Mouse (Mus musculus): ENCODE data around the gene Sac3d1. TPM values are rescaled to one million over a fixed set of nuclear protein-coding genes. Genes with fewer than 3 reads are reported as not detected.

Gene Sac3d1
- polyA plus RNA-seq, 1 experiment: 13.7 TPM

- TF ChIP-seq CTCF (IDR thresholded peaks at IDR 0.05; ENCODE audit: borderline replicate concordance, insufficient read depth, low read length): no peak
- TF ChIP-seq POLR2A (IDR thresholded peaks at IDR 0.05; ENCODE audit: low read depth, low read length): no peak
- Histone ChIP-seq H3K4me3 (ENCODE audit: insufficient read depth, low read length) (no peak overlapping the region), H3K27ac (ENCODE audit: insufficient read depth, low read length) (no peak overlapping the region), H3K4me1 (ENCODE audit: control insufficient read depth, insufficient read depth, low read length) (no peaks in the 10 kb centered on the region)
These were observed 47.2 kb downstream of the Sac3d1 start for GRCm38 (mm10) chr19:6071261-6071660.

DNA sequence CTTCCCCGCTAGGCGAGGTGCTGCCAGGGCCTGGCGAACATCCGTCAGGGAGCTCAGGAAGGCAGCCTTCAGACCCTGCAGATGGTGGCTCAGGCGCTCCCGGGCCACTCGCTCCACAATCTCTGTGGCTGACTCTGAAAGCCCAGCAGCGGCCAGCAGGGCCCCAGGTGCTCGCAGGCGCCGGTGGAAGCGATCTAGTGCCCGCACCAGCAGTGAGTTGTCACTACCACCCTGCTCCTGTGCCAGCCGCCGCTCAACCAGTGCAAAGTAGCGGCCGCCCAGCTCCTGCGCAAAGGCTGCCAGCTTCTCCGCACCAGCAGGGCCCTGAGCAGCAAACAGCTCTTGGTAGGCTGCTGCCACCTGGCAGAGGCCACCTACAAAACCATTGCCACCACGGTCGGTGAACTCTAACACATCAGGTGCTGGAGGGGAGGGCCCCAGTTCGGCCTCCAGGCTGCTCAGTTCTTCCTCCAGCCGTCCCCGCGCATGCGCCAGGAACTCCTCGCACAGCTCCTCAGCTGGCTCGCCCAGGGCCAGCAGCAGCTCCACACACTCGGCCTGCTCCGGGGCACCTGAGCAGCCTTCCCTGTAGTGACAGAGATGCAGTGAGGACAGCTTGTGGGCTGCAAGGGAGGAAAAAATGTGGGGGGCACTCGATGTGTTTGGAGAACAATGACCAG lies 47.7 kb downstream of the Sac3d1 start:
- Histone ChIP-seq H3K4me3 (ENCODE audit: insufficient read depth, low read length) (no peak overlapping the region), H3K4me1 (ENCODE audit: control insufficient read depth, insufficient read depth, low read length) (no peaks in the 10 kb centered on the region), H3K27ac (ENCODE audit: insufficient read depth, low read length) (no peak overlapping the region)
- TF ChIP-seq POLR2A (IDR thresholded peaks at IDR 0.05; ENCODE audit: low read depth, low read length) (no peak), CTCF (IDR thresholded peaks at IDR 0.05; ENCODE audit: borderline replicate concordance, insufficient read depth, low read length) (no peak)

GRCm38 (mm10) chr19:6069851-6070250 lies 48.6 kb downstream of the Sac3d1 start:
- TF ChIP-seq POLR2A (IDR thresholded peaks at IDR 0.05; ENCODE audit: low read depth, low read length) (no peak), CTCF (IDR thresholded peaks at IDR 0.05; ENCODE audit: borderline replicate concordance, insufficient read depth, low read length) (no peak)
- Histone ChIP-seq H3K4me1 (ENCODE audit: control insufficient read depth, insufficient read depth, low read length) (no peaks in the 10 kb centered on the region), H3K27ac (ENCODE audit: insufficient read depth, low read length) (no peak overlapping the region), H3K4me3 (ENCODE audit: insufficient read depth, low read length) (no peak overlapping the region)

DNA sequence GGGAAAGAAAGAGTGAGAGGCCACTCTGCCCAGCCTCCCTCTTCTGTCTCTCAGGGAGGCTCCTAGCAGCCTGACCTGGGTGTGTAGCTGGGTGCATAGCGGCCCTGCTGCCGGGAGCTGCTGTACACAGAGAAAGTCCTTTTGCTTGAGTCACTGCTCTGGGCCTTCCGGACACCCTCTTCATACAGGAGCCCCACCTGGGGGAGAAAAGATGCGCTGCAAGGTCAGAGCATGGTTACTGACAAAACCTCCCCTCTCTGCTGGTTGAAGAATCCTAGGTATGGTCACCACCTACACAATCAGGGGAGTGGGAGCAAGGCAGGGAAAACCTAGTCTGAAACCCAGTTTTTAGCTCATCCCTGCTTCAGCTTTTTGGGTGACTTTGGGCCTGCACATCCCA lies 49.5 kb downstream of the Sac3d1 start:
- H3K4me3 ChIP-seq (ENCODE audit: insufficient read depth, low read length): no peak overlapping the region
- no peak overlapping the region for H3K27ac ChIP-seq (ENCODE audit: insufficient read depth, low read length)
- TF ChIP-seq POLR2A (IDR thresholded peaks at IDR 0.05; ENCODE audit: low read depth, low read length): no peak
- TF ChIP-seq CTCF (IDR thresholded peaks at IDR 0.05; ENCODE audit: borderline replicate concordance, insufficient read depth, low read length): no peak

DNA sequence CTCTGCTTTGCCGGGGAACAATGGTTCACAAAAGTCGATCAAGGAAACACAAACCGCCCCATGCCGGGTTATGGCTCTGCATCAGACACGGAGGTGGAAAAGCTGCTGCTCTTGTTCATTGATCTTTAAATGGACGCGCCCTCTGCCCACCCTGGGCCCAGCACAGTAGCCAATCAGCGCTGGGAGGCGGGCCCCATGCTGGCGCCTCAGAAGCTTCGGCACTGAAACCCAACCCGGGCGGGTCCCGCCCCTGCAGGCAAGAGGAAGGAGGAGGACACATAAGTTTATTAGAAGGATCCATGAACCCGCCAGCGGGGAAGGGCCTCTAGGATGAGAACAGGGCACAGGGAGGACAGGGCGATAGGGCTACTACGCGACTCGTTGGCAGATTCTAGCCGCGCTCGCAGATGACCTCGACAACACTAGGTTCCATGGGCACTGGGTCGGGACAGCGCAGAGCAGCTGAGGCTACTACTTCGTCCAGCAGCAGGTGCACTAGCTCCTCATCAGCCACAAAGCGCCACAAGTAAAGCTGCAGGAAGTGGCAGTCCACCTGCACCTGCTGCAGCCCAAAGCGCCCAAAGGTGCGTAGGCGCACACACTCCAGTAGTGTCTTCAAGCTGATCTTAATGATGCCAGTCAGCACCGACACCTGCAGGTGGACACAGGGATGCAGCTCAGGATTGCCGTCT lies 50.6 kb downstream of the Sac3d1 start, which contains the start of gene Tm7sf2:
TSS of gene Tm7sf2 (minus strand) at position 650 of the 692 bp plus-strand sequence.
- 0 out of 2 replicates have a peak within 1 kb of the TSS, but pooled peaks have one; percentile 1 for H3K27ac ChIP-seq (ENCODE audit: insufficient read depth, low read length)
- H3K4me1 ChIP-seq (ENCODE audit: control insufficient read depth, insufficient read depth, low read length): no peaks in the 10 kb centered on the region
- peak; percentile 70 for TF ChIP-seq POLR2A (IDR thresholded peaks at IDR 0.05; ENCODE audit: low read depth, low read length)
- TF ChIP-seq CTCF (IDR thresholded peaks at IDR 0.05; ENCODE audit: borderline replicate concordance, insufficient read depth, low read length): no peak
- peak within 1 kb of the TSS; percentile 56 for H3K4me3 ChIP-seq (ENCODE audit: insufficient read depth, low read length)

More for the DNA sequence above, 49.5 kb downstream of the Sac3d1 start:
- no peaks in the 10 kb centered on the region for H3K4me1 ChIP-seq (ENCODE audit: control insufficient read depth, insufficient read depth, low read length)

- Histone ChIP-seq H3K4me1 (ENCODE audit: control insufficient read depth, insufficient read depth, low read length) (no peaks in the 10 kb centered on the region), H3K4me3 (ENCODE audit: insufficient read depth, low read length) (peak overlapping the region; percentile 56), H3K27ac (ENCODE audit: insufficient read depth, low read length) (0 out of 2 replicates have a peak overlapping the region, but pooled peaks have one; percentile 1)
- TF ChIP-seq CTCF (IDR thresholded peaks at IDR 0.05; ENCODE audit: borderline replicate concordance, insufficient read depth, low read length) (peak; percentile 91), POLR2A (IDR thresholded peaks at IDR 0.05; ENCODE audit: low read depth, low read length) (no peak)
These were observed 51.3 kb downstream of the Sac3d1 start for GRCm38 (mm10) chr19:6067011-6067723.

GRCm38 (mm10) chr19:6066571-6066970 lies 51.9 kb downstream of the Sac3d1 start:
- TF ChIP-seq CTCF (IDR thresholded peaks at IDR 0.05; ENCODE audit: borderline replicate concordance, insufficient read depth, low read length) (no peak), POLR2A (IDR thresholded peaks at IDR 0.05; ENCODE audit: low read depth, low read length) (no peak)
- Histone ChIP-seq H3K4me3 (ENCODE audit: insufficient read depth, low read length) (peak overlapping the region; percentile 56), H3K27ac (ENCODE audit: insufficient read depth, low read length) (no peak overlapping the region), H3K4me1 (ENCODE audit: control insufficient read depth, insufficient read depth, low read length) (no peaks in the 10 kb centered on the region)

Other genes starting within 250 kb of the Sac3d1 start
- 24.9 and 35.7 TPM in 2 replicates for gene Frmd8, start 243.4 kb downstream of the Sac3d1 start, polyA plus RNA-seq (2011; ENCODE audit: insufficient read length, low read depth, missing spikeins)
- 1.3 and 3.5 TPM in 2 replicates for gene Slc25a45, start 240.8 kb downstream of the Sac3d1 start, polyA plus RNA-seq (2011; ENCODE audit: insufficient read length, low read depth, missing spikeins)
- 0.60 and 1.5 TPM in 2 replicates for gene Tigd3, start 224.5 kb downstream of the Sac3d1 start, polyA plus RNA-seq (2011; ENCODE audit: insufficient read length, low read depth, missing spikeins)
- 94.7 and 135 TPM in 2 replicates for gene Dpf2, start 205.6 kb downstream of the Sac3d1 start, polyA plus RNA-seq (2011; ENCODE audit: insufficient read length, low read depth, missing spikeins)
- gene Cdc42ep2, start 193.8 kb downstream of the Sac3d1 start, polyA plus RNA-seq (2011; ENCODE audit: insufficient read length, low read depth, missing spikeins): 10.4 and 12.1 TPM in 2 replicates
- gene Pola2, start 154.4 kb downstream of the Sac3d1 start, polyA plus RNA-seq (2011; ENCODE audit: insufficient read length, low read depth, missing spikeins): 19.7 and 29.7 TPM in 2 replicates
- gene Slc22a20, start 132.5 kb downstream of the Sac3d1 start, polyA plus RNA-seq (2011; ENCODE audit: insufficient read length, low read depth, missing spikeins): not detected in 2 replicates
- gene Capn1, start 102.8 kb downstream of the Sac3d1 start, polyA plus RNA-seq (2011; ENCODE audit: insufficient read length, low read depth, missing spikeins): 46.5 and 57.1 TPM in 2 replicates
- 36.8 and 40.3 TPM in 2 replicates for gene Syvn1, start 72.1 kb downstream of the Sac3d1 start, polyA plus RNA-seq (2011; ENCODE audit: insufficient read length, low read depth, missing spikeins)
- gene Mrpl49, start 60.9 kb downstream of the Sac3d1 start, polyA plus RNA-seq (2011; ENCODE audit: insufficient read length, low read depth, missing spikeins): 24.0 and 25.7 TPM in 2 replicates
- gene Fau, start 60.8 kb downstream of the Sac3d1 start, polyA plus RNA-seq (2011; ENCODE audit: insufficient read length, low read depth, missing spikeins): 1,065 and 1,194 TPM in 2 replicates
- gene Znhit2, start 57.5 kb downstream of the Sac3d1 start, polyA plus RNA-seq (2011; ENCODE audit: insufficient read length, low read depth, missing spikeins): 8.9 and 9.9 TPM in 2 replicates
- 18.5 and 20.7 TPM in 2 replicates for gene Tm7sf2, start 50.3 kb downstream of the Sac3d1 start, polyA plus RNA-seq (2011; ENCODE audit: insufficient read length, low read depth, missing spikeins)
- gene Vps51, start 41.4 kb downstream of the Sac3d1 start, polyA plus RNA-seq (2011; ENCODE audit: insufficient read length, low read depth, missing spikeins): 23.2 and 23.5 TPM in 2 replicates
- gene Tmem262, start 38.6 kb downstream of the Sac3d1 start, polyA plus RNA-seq (2011; ENCODE audit: insufficient read length, low read depth, missing spikeins): not detected in 2 replicates
- gene Gm28374, start 36.4 kb downstream of the Sac3d1 start, polyA plus RNA-seq (2011; ENCODE audit: insufficient read length, low read depth, missing spikeins): 1.6 TPM in 1 of 2 replicates, not detected in the other
- 43.0 and 59.0 TPM in 2 replicates for gene Zfpl1, start 33.7 kb downstream of the Sac3d1 start, polyA plus RNA-seq (2011; ENCODE audit: insufficient read length, low read depth, missing spikeins)
- 9.4 and 12.9 TPM in 2 replicates for gene Cdca5, start 33.7 kb downstream of the Sac3d1 start, polyA plus RNA-seq (2011; ENCODE audit: insufficient read length, low read depth, missing spikeins)
- 0.58 and 0.68 TPM in 2 replicates for gene AC131692.1, start 24.2 kb downstream of the Sac3d1 start, polyA plus RNA-seq (2011; ENCODE audit: insufficient read length, low read depth, missing spikeins)
- gene Naaladl1, start 12.9 kb downstream of the Sac3d1 start, polyA plus RNA-seq (2011; ENCODE audit: insufficient read length, low read depth, missing spikeins): 0.45 and 0.61 TPM in 2 replicates
- gene Snx15, start 9.7 kb upstream of the Sac3d1 start, polyA plus RNA-seq (2011; ENCODE audit: insufficient read length, low read depth, missing spikeins): 19.5 and 22.6 TPM in 2 replicates
- gene Batf2, start 22.3 kb upstream of the Sac3d1 start, polyA plus RNA-seq (2011; ENCODE audit: insufficient read length, low read depth, missing spikeins): not detected in 2 replicates
- 56.2 and 57.6 TPM in 2 replicates for gene Arl2, start 22.9 kb upstream of the Sac3d1 start, polyA plus RNA-seq (2011; ENCODE audit: insufficient read length, low read depth, missing spikeins)
- not detected in 2 replicates for gene Majin, start 65.7 kb upstream of the Sac3d1 start, polyA plus RNA-seq (2011; ENCODE audit: insufficient read length, low read depth, missing spikeins)
- gene Gpha2, start 107.7 kb upstream of the Sac3d1 start, polyA plus RNA-seq (2011; ENCODE audit: insufficient read length, low read depth, missing spikeins): not detected in 2 replicates
- 26.0 and 33.0 TPM in 2 replicates for gene Ppp2r5b, start 117.2 kb upstream of the Sac3d1 start, polyA plus RNA-seq (2011; ENCODE audit: insufficient read length, low read depth, missing spikeins)
- 13.0 and 14.3 TPM in 2 replicates for gene Atg2a, start 123.0 kb upstream of the Sac3d1 start, polyA plus RNA-seq (2011; ENCODE audit: insufficient read length, low read depth, missing spikeins)
- 72.9 and 96.4 TPM in 2 replicates for gene Ehd1, start 158.1 kb upstream of the Sac3d1 start, polyA plus RNA-seq (2011; ENCODE audit: insufficient read length, low read depth, missing spikeins)
- 17.0 and 18.6 TPM in 2 replicates for gene Cdc42bpg, start 187.8 kb upstream of the Sac3d1 start, polyA plus RNA-seq (2011; ENCODE audit: insufficient read length, low read depth, missing spikeins)
- gene Men1, start 216.3 kb upstream of the Sac3d1 start, polyA plus RNA-seq (2011; ENCODE audit: insufficient read length, low read depth, missing spikeins): 36.1 and 37.5 TPM in 2 replicates
- gene Map4k2, start 222.5 kb upstream of the Sac3d1 start, polyA plus RNA-seq (2011; ENCODE audit: insufficient read length, low read depth, missing spikeins): 18.0 and 24.3 TPM in 2 replicates
- 186 and 226 TPM in 2 replicates for gene Sf1, start 245.0 kb upstream of the Sac3d1 start, polyA plus RNA-seq (2011; ENCODE audit: insufficient read length, low read depth, missing spikeins)

All from embryonic fibroblast, embryonic 13.5 days (primary cell).